In genomic region chr6:93736071-93736470, GRCm38 (mm10) we compare ENCODE assay signal across 28 mouse cellular contexts.
DNase-seq lines count a peak whose midpoint lies in the region; ATAC-seq and TF ChIP-seq lines count a peak whose summit lies in the region.
"Had no signal": no experiment of that assay in that cellular context is flagged by ENCODE, and none has a peak within 500 bp of the region (broad histone marks: within the 10 kb centered on the region; RNA-seq: fewer than 3 reads in every experiment).

No protein-coding gene starts in this region.

- no peak overlapping the region for H3K27ac ChIP-seq in heart, embryonic 10.5 days
- H3K27ac ChIP-seq in midbrain, postnatal 0 days (ENCODE audit: low read depth, low read length): no peak overlapping the region
- H3K27ac ChIP-seq: embryonic facial prominence, embryonic 10.5 days; embryonic facial prominence, embryonic 15.5 days; forebrain, embryonic 12.5 days; heart, adult 2 months; kidney, embryonic 15.5 days; limb, embryonic 13.5 days; lung, embryonic 15.5 days; midbrain, embryonic 10.5 days; midbrain, embryonic 15.5 days; neural tube, embryonic 12.5 days had no signal

- H3K27me3 ChIP-seq in heart, embryonic 10.5 days (ENCODE audit: insufficient read depth, poor library complexity, severe bottlenecking): no peaks in the 10 kb centered on the region
- H3K27me3 ChIP-seq in midbrain, postnatal 0 days (ENCODE audit: insufficient read depth, low read length): no peaks in the 10 kb centered on the region
- H3K27me3 ChIP-seq: embryonic facial prominence, embryonic 15.5 days; forebrain, embryonic 12.5 days; kidney, embryonic 15.5 days; limb, embryonic 13.5 days; lung, embryonic 15.5 days; midbrain, embryonic 15.5 days; neural tube, embryonic 12.5 days; Patski had no signal

- H3K4me2 ChIP-seq in midbrain, postnatal 0 days (ENCODE audit: low read depth, low read length, poor library complexity, severe bottlenecking): no peak overlapping the region
- H3K4me2 ChIP-seq: embryonic facial prominence, embryonic 15.5 days; forebrain, embryonic 12.5 days; kidney, embryonic 15.5 days; limb, embryonic 13.5 days; liver, embryonic 11.5 days; lung, embryonic 15.5 days; midbrain, embryonic 15.5 days; neural tube, embryonic 12.5 days had no signal

- H3K4me1 ChIP-seq in heart, embryonic 10.5 days: no peaks in the 10 kb centered on the region
- no peaks in the 10 kb centered on the region for H3K4me1 ChIP-seq in midbrain, postnatal 0 days (ENCODE audit: insufficient read depth, low read length)
- H3K4me1 ChIP-seq: embryonic facial prominence, embryonic 10.5 days; lung, embryonic 15.5 days; midbrain, embryonic 10.5 days; midbrain, embryonic 15.5 days; neural tube, embryonic 12.5 days had no signal

- ATAC-seq in midbrain, postnatal 0 days (ENCODE audit: low FRiP score): no peak
- ATAC-seq: hindbrain, embryonic 16.5 days; midbrain, embryonic 15.5 days; Patski had no signal

- no peaks in the 10 kb centered on the region for H3K9me3 ChIP-seq in heart, embryonic 10.5 days
- H3K9me3 ChIP-seq in midbrain, postnatal 0 days (ENCODE audit: low read length): no peaks in the 10 kb centered on the region
- H3K9me3 ChIP-seq: embryonic facial prominence, embryonic 10.5 days; embryonic facial prominence, embryonic 15.5 days; forebrain, embryonic 12.5 days; kidney, embryonic 15.5 days; limb, embryonic 13.5 days; lung, embryonic 15.5 days; midbrain, embryonic 10.5 days; midbrain, embryonic 15.5 days; neural tube, embryonic 12.5 days had no signal

- no peaks in the 10 kb centered on the region for H3K36me3 ChIP-seq in heart, embryonic 10.5 days
- no peaks in the 10 kb centered on the region; the same call in 1 of the 2 replicates for H3K36me3 ChIP-seq in midbrain, postnatal 0 days (ENCODE audit: insufficient read depth, low read length)
- H3K36me3 ChIP-seq: kidney, embryonic 15.5 days; lung, embryonic 15.5 days; midbrain, embryonic 15.5 days had no signal

- no peak overlapping the region for H3K4me3 ChIP-seq in heart, embryonic 10.5 days
- no peak overlapping the region for H3K4me3 ChIP-seq in midbrain, postnatal 0 days (ENCODE audit: low read depth, low read length)
- H3K4me3 ChIP-seq: embryonic facial prominence, embryonic 10.5 days; embryonic facial prominence, embryonic 15.5 days; forebrain, embryonic 12.5 days; heart, adult 2 months; kidney, embryonic 15.5 days; limb, embryonic 13.5 days; lung, embryonic 15.5 days; midbrain, embryonic 10.5 days; midbrain, embryonic 15.5 days; neural tube, embryonic 12.5 days had no signal

- H3K9ac ChIP-seq in midbrain, postnatal 0 days (replicated peaks; ENCODE audit: low read length, poor library complexity, severe bottlenecking): no peak overlapping the region
- H3K9ac ChIP-seq: embryonic facial prominence, embryonic 15.5 days; forebrain, embryonic 12.5 days; kidney, embryonic 15.5 days; limb, embryonic 13.5 days; lung, embryonic 15.5 days; midbrain, embryonic 15.5 days; neural tube, embryonic 12.5 days had no signal

- DNase-seq in gastrocnemius, adult 8-10 months (ENCODE audit: low spot score in 2 of 2): peak; percentile 9 to 14
- DNase-seq in gastrocnemius, postnatal 4 days (ENCODE audit: low spot score in 2 of 2): no peak
- DNase-seq in heart, postnatal 25 days (ENCODE audit: low spot score): peak; percentile 12
- no peak for DNase-seq in heart, embryonic 10.5 days (ENCODE audit: low spot score)
- DNase-seq in brain, adult 2 months (ENCODE audit: low read depth, low spot score): peak; percentile 79
- DNase-seq in skeletal muscle tissue, adult 2 months (ENCODE audit: low read depth, low spot score): peak; percentile 42
- no peak for DNase-seq in midbrain, postnatal 0 days (ENCODE audit: low spot score)
- DNase-seq: adrenal gland, postnatal 14 days; cerebellum, adult 18-20 months; cerebellum, postnatal 10 days; kidney, adult 18-20 months; kidney, postnatal 36 days; right cerebral cortex, postnatal 4 days; thymus, adult 2 months; thymus, postnatal 36 days had no signal

- 91% methylated on average over 3 of the region's 3 CpGs for WGBS in heart, embryonic 10.5 days
- WGBS in midbrain, postnatal 0 days: 87% methylated on average over 3 of the region's 3 CpGs

- intact Hi-C loops in heart, postnatal 25 days (cut with DNase I): no loop called here

- no peak for TF ChIP-seq CTCF in midbrain, postnatal 0 days (IDR thresholded peaks at IDR 0.05)

Comparison
In these comparisons a context has a peak if more than half of its experiments do, and no peak if none do; other contexts are left out.
1. DNase-seq: peak in gastrocnemius, adult 8-10 months (2 of 2), heart, postnatal 25 days (single experiment), brain, adult 2 months (single experiment) and skeletal muscle tissue, adult 2 months (single experiment); none in gastrocnemius, postnatal 4 days (0 of 2), heart, embryonic 10.5 days (single experiment) and midbrain, postnatal 0 days (single experiment).